Mouse (Mus musculus) adrenal gland, postnatal 10 days (tissue): ENCODE measurements at regions not wholly inside any gene's neighbourhood (a gene's known extent, or its start where the extent isn't known, plus 50 kb on each side); places are given as distances from the start of the nearest gene placed in this dataset.
A peak's percentile ranks its signal among the peaks of the same experiment; 100 is the strongest.

Source experiments
- DNase-seq: peaks from one replicate; pipeline ENCODE4 v3.0.0; 2021; ENCODE audit warnings: mixed read lengths

GRCm38 (mm10) chr1:73857497-73857896 is 266.8 kb downstream of the Tns1 start:
- DNase-seq: no peak

- no peak for DNase-seq
Observed at GRCm38 (mm10) chr1:73856811-73857210, 267.4 kb downstream of the Tns1 start.

- DNase-seq: no peak
Observed at GRCm38 (mm10) chr1:73855306-73855705, 268.9 kb downstream of the Tns1 start.

GRCm38 (mm10) chr1:73853851-73854250 is 270.4 kb downstream of the Tns1 start:
- DNase-seq: no peak

- no peak for DNase-seq
Observed at GRCm38 (mm10) chr1:73850173-73851014, 273.9 kb downstream of the Tns1 start.

GRCm38 (mm10) chr1:73848370-73848769 is 275.9 kb downstream of the Tns1 start:
- no peak for DNase-seq

- no peak for DNase-seq
Observed at GRCm38 (mm10) chr1:73847126-73847525, 277.1 kb downstream of the Tns1 start.

GRCm38 (mm10) chr1:73845115-73845514 is 279.1 kb downstream of the Tns1 start:
- DNase-seq: no peak

GRCm38 (mm10) chr1:73844574-73844973 is 279.7 kb downstream of the Tns1 start:
- DNase-seq: no peak

GRCm38 (mm10) chr1:73839351-73839750 is 284.9 kb downstream of the Tns1 start:
- DNase-seq: no peak

- DNase-seq: no peak
Observed at GRCm38 (mm10) chr1:73836680-73837079, 287.6 kb downstream of the Tns1 start.

- no peak for DNase-seq
Observed at GRCm38 (mm10) chr1:73834566-73834965, 289.7 kb downstream of the Tns1 start.

- no peak for DNase-seq
Observed at GRCm38 (mm10) chr1:73830486-73831132, 293.6 kb downstream of the Tns1 start.

- peak; percentile 29 for DNase-seq
Observed at GRCm38 (mm10) chr1:73828996-73829395, 295.3 kb downstream of the Tns1 start.

- DNase-seq: peak; percentile 94
Observed at GRCm38 (mm10) chr1:73826243-73826930, 297.9 kb downstream of the Tns1 start.

- peak; percentile 36 for DNase-seq
Observed at GRCm38 (mm10) chr1:73824406-73825184, 299.7 kb downstream of the Tns1 start.

GRCm38 (mm10) chr1:73823726-73824125 is 300.5 kb downstream of the Tns1 start:
- peak; percentile 30 for DNase-seq

- no peak for DNase-seq
Observed at GRCm38 (mm10) chr1:73822616-73823015, 301.6 kb downstream of the Tns1 start.

- DNase-seq: no peak
Observed at GRCm38 (mm10) chr1:73820701-73821100, 303.5 kb downstream of the Tns1 start.

- DNase-seq: peak; percentile 23
Observed at GRCm38 (mm10) chr1:73807206-73807605, 317.0 kb downstream of the Tns1 start.

GRCm38 (mm10) chr1:73805156-73805555 is 319.1 kb downstream of the Tns1 start:
- no peak for DNase-seq

GRCm38 (mm10) chr1:73799996-73800395 is 324.3 kb downstream of the Tns1 start:
- no peak for DNase-seq
